Mouse (Mus musculus) forebrain, embryonic 12.5 days (tissue): ENCODE measurements around the gene Bricd5. TPM values are rescaled to one million over a fixed set of nuclear protein-coding genes. Genes with fewer than 3 reads are reported as not detected.

Experiments
- ATAC-seq: fragments of 200-750 bp; cut with Nextera tagmentation; 2 replicates; pipeline ENCODE4 v1.8.0; 2017; ENCODE audit warnings: moderate TSS enrichment; ENCODE audit not compliant: low FRiP score
- H3K27ac ChIP-seq: fragments of 300-500 bp; sonication (generic); 2 replicates; pipeline ENCODE4 v1.5.1; 2016; ENCODE audit warnings: mild to moderate bottlenecking
- H3K27me3 ChIP-seq: fragments of 300-500 bp; sonication (generic); 2 replicates; pipeline ENCODE4 v1.6.1; 2016; ENCODE audit warnings: mild to moderate bottlenecking
- H3K36me3 ChIP-seq: fragments of 300-500 bp; sonication (generic); replicated peaks from 2 replicates; pipeline ENCODE4 v1.6.1; 2016; ENCODE audit warnings: mild to moderate bottlenecking
- H3K4me1 ChIP-seq: fragments of 300-500 bp; sonication (generic); 2 replicates; pipeline ENCODE4 v1.6.1; 2016
- H3K4me2 ChIP-seq: fragments of 300-500 bp; sonication (generic); 2 replicates; pipeline ENCODE4 v1.6.1; 2016; ENCODE audit warnings: mild to moderate bottlenecking, moderate library complexity
- H3K4me3 ChIP-seq: fragments of 300-500 bp; sonication (generic); replicated peaks from 2 replicates; pipeline ENCODE4 v1.5.1; 2016; ENCODE audit warnings: mild to moderate bottlenecking
- H3K9ac ChIP-seq: fragments of 300-500 bp; sonication (generic); 2 replicates; pipeline ENCODE4 v1.6.1; 2016; ENCODE audit warnings: mild to moderate bottlenecking
- H3K9me3 ChIP-seq: fragments of 300-500 bp; sonication (generic); 2 replicates; pipeline ENCODE4 v1.6.1; 2016
- WGBS: fragments of 180-500 bp; shearing (Covaris S2); methylation state at CpG from one replicate; pipeline ENCODE4 v1.1.7; 2016; 5-methylcytosine and 5-hydroxymethylcytosine counted together
- polyA plus RNA-seq: library from polyadenylated mRNA; unstranded; fragments of >200 nt; fragmentation: Nextera tagmentation; extraction: Ambion mirVana; gene quantifications from 2 replicates; pipeline ENCODE4 v1.2.1, GENCODE M21; 2016

The Bricd5 gene
- polyA plus RNA-seq, 1 experiment from 2014 or later, result not detected

DNA sequence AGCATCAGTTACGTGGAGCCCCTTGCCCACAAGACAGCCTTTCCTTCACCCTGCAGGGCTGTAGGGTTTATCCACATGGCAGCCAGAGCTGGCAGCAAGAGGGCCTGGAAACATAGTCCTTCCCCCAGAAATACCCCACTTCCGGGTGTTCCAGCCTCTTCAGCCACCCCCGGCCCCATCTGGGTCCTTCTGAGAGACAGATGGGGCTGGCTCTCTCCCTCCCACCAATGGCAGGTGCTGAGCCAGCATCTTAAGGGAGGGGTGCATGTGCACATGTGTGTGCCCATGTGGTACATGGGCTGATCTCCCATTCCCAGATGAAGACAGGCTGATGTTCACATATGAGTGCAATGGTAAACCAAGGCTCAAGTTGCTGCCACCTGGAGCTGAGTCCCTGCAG, 21.8 kb downstream of the Bricd5 start:
- no peak overlapping the region for H3K27ac ChIP-seq
- H3K9me3 ChIP-seq, result no peaks in the 10 kb centered on the region
- 72% methylated on average over 3 of the region's 3 CpGs for WGBS
- H3K4me1 ChIP-seq, result peaks cover 10% of the 10 kb centered on the region
- H3K27me3 ChIP-seq, result no peaks in the 10 kb centered on the region
- H3K36me3 ChIP-seq, result peaks cover 45% of the 10 kb centered on the region
- H3K4me2 ChIP-seq, result no peak overlapping the region
- no peak for ATAC-seq
- no peak overlapping the region for H3K9ac ChIP-seq
- H3K4me3 ChIP-seq, result no peak overlapping the region

DNA sequence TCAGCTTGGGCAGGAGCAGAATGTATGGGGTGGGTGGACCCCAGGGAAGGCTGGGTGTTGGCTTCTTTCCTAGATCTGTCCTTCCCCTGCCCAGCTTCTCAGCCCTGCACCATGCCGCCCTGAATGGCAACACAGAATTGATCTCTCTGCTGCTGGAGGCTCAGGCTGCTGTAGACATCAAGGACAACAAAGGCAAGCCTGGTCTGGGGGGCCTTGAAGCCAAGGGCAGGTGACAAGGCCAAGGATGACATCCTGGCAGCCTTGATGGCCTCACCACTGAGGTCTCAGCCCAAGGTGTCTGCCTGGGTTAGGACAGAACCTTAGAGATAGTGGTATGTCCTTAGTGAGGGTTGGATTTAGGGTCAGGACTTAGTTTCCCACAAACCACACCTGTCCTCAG, 22.3 kb downstream of the Bricd5 start:
- no peaks in the 10 kb centered on the region for H3K27me3 ChIP-seq
- no peak overlapping the region for H3K4me2 ChIP-seq
- 100% methylated on average over 1 of the region's 1 CpGs for WGBS
- peaks cover 4% of the 10 kb centered on the region; the same call in 1 of the 2 replicates for H3K4me1 ChIP-seq
- ATAC-seq, result no peak
- H3K27ac ChIP-seq, result no peak overlapping the region
- H3K9me3 ChIP-seq, result no peaks in the 10 kb centered on the region
- peaks cover 50% of the 10 kb centered on the region for H3K36me3 ChIP-seq
- H3K9ac ChIP-seq, result no peak overlapping the region
- H3K4me3 ChIP-seq, result no peak overlapping the region

DNA sequence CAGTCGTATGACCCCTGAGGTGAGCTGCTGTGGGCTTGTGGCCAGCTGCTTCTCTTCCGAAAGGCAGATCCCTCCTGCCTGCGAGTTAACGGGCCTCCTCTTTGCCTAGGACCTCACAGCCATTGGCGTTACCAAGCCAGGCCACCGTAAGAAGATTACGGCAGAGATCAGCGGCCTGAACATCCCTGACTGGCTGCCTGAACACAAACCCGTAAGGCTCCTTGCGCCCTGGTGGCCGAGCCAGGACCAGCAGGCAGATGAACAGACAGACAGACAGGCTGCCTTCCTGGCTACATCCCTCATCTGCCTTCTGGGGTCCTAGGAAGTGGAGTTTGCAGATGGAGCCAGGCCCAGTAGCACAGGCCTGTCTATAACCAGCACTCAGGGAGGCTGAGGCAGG, 28.5 kb downstream of the Bricd5 start:
- no peak overlapping the region for H3K27ac ChIP-seq
- WGBS, result 32% methylated on average over 11 of the region's 11 CpGs
- peaks cover 4% of the 10 kb centered on the region; the same call in 1 of the 2 replicates for H3K4me1 ChIP-seq
- no peak for ATAC-seq
- H3K27me3 ChIP-seq, result no peaks in the 10 kb centered on the region
- H3K36me3 ChIP-seq, result peaks cover 82% of the 10 kb centered on the region
- no peak overlapping the region for H3K9ac ChIP-seq
- H3K4me3 ChIP-seq, result no peak overlapping the region
- H3K9me3 ChIP-seq, result no peaks in the 10 kb centered on the region
- no peak overlapping the region for H3K4me2 ChIP-seq

DNA sequence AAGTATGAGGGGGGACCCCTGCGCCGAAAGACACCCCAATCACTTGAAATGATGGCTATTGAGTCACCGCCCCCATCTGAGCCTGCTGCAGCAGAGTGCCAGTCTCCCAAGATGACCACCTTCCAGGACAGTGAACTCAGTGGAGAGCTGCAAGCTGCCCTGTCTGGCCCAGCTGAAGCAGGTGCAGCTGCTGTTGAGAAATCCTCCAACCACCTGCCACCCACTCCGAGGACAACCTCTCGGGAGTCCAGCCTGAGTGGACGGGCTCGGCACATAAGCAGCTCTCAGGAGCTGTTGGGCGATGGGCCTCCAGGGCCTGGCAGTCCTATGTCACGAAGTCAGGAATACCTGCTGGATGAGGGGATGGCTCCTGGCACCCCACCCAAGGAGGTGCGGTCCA, 30.4 kb downstream of the Bricd5 start:
- no peak overlapping the region for H3K4me3 ChIP-seq
- H3K9ac ChIP-seq, result no peak overlapping the region

DNA sequence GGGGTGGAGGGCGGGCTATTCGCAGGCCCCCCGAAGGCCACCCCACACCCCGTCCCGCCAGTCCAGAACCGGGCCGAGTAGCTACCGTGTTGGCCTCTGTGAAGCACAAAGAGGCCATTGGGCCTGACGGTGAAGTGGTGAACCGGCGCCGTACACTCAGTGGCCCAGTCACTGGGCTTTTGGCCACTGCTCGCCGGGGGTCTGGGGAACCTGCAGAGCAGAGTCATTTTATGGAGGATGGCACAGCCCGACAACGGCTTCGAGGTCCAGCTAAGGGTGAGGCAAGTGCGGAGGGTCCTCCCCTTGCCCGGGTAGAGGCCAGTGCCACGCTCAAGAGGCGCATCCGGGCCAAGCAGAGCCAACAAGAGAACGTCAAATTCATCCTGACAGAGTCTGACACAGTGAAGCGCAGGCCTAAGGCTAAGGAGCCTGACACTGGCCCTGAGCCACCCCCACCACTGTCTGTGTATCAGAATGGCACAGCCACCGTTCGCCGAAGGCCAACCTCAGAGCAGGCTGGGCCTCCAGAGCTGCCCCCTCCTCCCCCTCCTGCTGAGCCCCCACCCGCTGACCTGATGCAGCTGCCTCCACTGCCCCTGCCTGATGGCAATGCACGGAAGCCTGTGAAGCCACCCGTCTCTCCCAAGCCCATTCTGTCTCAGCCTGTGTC, 31.7 kb downstream of the Bricd5 start:
- no peak overlapping the region for H3K4me3 ChIP-seq
- peaks cover 84% of the 10 kb centered on the region for H3K36me3 ChIP-seq
- no peak for ATAC-seq
- H3K4me1 ChIP-seq, result peaks cover 4% of the 10 kb centered on the region; the same call in 1 of the 2 replicates
- no peak overlapping the region for H3K9ac ChIP-seq
- 94% methylated on average over 28 of the region's 30 CpGs for WGBS
- no peak overlapping the region for H3K27ac ChIP-seq
- 0 out of 2 replicates have a peak, but pooled peaks cover 3% of the 10 kb centered on the region for H3K27me3 ChIP-seq
- H3K9me3 ChIP-seq, result no peaks in the 10 kb centered on the region
- no peak overlapping the region for H3K4me2 ChIP-seq

More for the DNA sequence above, 30.4 kb downstream of the Bricd5 start:
- H3K4me2 ChIP-seq, result no peak overlapping the region
- no peak for ATAC-seq
- H3K27me3 ChIP-seq, result 0 out of 2 replicates have a peak, but pooled peaks cover 3% of the 10 kb centered on the region
- H3K4me1 ChIP-seq, result peaks cover 4% of the 10 kb centered on the region; the same call in 1 of the 2 replicates
- 91% methylated on average over 10 of the region's 10 CpGs for WGBS
- peaks cover 84% of the 10 kb centered on the region for H3K36me3 ChIP-seq
- H3K27ac ChIP-seq, result no peak overlapping the region
- no peaks in the 10 kb centered on the region for H3K9me3 ChIP-seq

DNA sequence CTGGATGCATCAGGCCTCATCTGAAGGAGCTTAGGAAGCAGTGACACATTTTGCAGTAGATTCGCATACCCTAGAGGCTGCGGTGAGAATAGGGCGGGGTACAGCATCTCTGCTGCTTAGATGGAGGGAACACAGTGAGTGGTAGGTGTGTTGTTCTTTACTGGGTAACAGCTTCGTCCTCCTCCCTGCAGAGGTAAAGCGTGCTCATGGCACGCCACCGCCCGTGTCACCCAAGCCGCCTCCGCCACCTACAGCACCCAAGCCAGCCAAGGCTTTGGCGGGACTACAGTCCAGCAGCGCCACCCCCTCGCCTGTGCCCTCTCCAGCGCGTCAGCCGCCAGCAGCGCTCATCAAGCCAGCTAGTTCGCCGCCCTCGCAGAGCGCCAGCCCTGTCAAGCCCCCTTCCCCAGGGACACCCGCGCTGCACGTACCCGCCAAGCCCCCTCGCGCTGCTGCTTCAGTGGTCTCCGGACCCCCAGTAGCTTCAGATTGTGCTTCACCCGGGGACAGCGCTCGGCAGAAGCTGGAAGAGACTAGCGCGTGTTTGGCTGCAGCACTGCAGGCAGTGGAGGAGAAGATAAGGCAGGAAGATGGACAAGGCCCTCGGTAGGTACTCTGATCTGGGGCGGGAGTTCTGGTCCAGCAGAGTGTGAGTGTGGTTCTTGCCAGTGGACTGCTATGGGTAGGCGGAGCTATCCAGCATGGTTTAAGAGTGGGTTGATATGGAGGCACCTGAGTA, 32.8 kb downstream of the Bricd5 start:
- Histone ChIP-seq H3K4me1 (peaks cover 4% of the 10 kb centered on the region; the same call in 1 of the 2 replicates), H3K9me3 (no peaks in the 10 kb centered on the region), H3K9ac (no peak overlapping the region), H3K4me3 (no peak overlapping the region), H3K36me3 (peaks cover 84% of the 10 kb centered on the region), H3K4me2 (peak overlapping the region; percentile 3; the same call in 1 of the 2 replicates), H3K27me3 (0 out of 2 replicates have a peak, but pooled peaks cover 3% of the 10 kb centered on the region), H3K27ac (0 out of 2 replicates have a peak overlapping the region, but pooled peaks have one; percentile 38)
- 38% methylated on average over 33 of the region's 36 CpGs for WGBS
- peak; percentile 21; the same call in 1 of the 2 replicates for ATAC-seq

DNA sequence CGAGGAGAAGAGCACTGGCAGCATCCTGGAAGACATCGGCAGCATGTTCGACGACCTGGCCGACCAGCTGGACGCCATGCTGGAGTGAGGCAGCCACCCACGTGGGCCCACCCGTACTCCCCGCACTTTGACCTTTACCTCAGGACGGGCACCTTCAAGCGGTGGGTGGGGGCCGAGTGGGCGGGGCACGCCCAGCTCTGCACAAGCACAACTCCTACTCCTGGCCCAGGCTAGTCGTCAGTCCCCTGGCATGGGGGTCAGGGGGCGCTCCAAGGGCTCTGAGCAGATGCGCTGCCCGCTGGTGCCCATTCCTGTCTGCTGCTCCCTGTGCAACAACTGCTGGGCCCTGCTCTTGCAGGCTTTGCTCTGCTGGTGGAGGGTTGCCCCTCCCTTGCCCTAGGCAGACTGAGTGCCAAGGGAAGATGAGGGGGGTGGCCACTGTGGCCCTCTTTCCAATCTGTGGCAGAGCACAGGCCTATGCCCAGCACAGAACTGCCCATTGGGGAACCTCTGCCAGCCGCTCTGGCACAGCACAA, 33.5 kb downstream of the Bricd5 start:
- no peak overlapping the region for H3K4me2 ChIP-seq
- H3K9ac ChIP-seq, result no peak overlapping the region; the same call in 1 of the 2 replicates
- no peak overlapping the region for H3K27ac ChIP-seq
- H3K4me1 ChIP-seq, result peaks cover 4% of the 10 kb centered on the region; the same call in 1 of the 2 replicates
- 51% methylated on average over 19 of the region's 19 CpGs for WGBS
- ATAC-seq, result no peak
- H3K4me3 ChIP-seq, result no peak overlapping the region
- 0 out of 2 replicates have a peak, but pooled peaks cover 3% of the 10 kb centered on the region for H3K27me3 ChIP-seq
- peaks cover 85% of the 10 kb centered on the region for H3K36me3 ChIP-seq
- no peaks in the 10 kb centered on the region for H3K9me3 ChIP-seq

DNA sequence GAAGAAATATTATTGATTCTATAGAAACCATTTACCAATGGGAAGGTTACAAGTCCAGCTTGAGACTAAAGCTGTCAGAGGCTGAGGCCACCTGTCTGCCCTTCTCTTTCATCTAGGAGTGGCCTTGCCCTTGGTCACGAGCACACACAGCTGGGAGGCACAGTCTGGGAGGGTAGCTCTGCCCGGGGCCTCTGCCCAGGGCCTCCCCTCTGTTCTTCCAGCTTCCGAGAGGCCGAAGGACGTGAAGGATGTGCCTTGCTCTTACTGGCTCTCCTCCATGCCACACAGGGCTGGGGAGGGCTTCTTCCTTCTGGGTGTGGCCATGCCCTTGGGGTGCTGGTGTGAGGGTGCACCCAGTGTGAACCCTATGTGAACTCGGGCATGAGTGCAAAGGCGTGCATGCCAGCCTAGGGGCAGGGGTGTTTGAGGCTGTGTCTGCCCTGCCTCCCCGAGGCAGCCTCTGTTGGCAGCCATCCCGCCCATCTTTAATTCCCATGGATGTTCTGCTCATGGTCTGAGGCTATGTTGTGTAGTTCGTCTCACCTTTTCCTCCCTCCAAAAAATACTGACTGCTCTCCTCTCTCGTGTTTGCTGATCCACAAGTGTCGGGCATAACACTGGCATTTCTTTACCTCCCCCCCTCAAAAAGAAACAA, 34.2 kb downstream of the Bricd5 start:
- Histone ChIP-seq H3K27me3 (0 out of 2 replicates have a peak, but pooled peaks cover 3% of the 10 kb centered on the region), H3K27ac (no peak overlapping the region), H3K4me2 (no peak overlapping the region), H3K4me3 (0 out of 2 replicates have a peak overlapping the region, but pooled peaks have one; percentile 1), H3K4me1 (peaks cover 4% of the 10 kb centered on the region; the same call in 1 of the 2 replicates), H3K9me3 (no peaks in the 10 kb centered on the region), H3K36me3 (peaks cover 83% of the 10 kb centered on the region), H3K9ac (no peak overlapping the region)
- no peak for ATAC-seq
- 86% methylated on average over 12 of the region's 12 CpGs for WGBS

DNA sequence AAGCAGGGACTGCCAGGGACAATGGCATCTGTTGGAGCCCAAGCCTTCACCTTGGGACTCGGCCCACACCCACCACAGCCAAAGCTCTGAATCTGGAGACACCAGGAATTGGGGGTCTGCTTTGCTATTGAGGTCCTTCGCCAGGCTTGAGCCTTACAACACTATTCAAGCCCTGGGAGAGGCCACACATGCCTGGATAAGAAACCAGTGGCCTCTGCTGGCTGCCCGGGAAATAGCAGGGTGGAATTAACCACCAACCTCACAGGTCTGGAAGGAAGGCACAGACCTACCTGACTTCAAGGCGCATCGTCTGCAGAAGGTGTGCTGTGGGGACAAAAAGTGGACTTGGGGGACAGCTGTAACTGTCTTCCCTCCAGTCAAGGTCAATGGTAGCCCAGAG, 39.9 kb downstream of the Bricd5 start:
- peak; percentile 65 for ATAC-seq
- Histone ChIP-seq H3K9me3 (no peaks in the 10 kb centered on the region), H3K27me3 (no peaks in the 10 kb centered on the region), H3K4me1 (no peaks in the 10 kb centered on the region), H3K27ac (no peak overlapping the region), H3K36me3 (peaks cover 90% of the 10 kb centered on the region), H3K4me2 (no peak overlapping the region), H3K9ac (no peak overlapping the region), H3K4me3 (no peak overlapping the region)
- 52% methylated on average over 5 of the region's 5 CpGs for WGBS

DNA sequence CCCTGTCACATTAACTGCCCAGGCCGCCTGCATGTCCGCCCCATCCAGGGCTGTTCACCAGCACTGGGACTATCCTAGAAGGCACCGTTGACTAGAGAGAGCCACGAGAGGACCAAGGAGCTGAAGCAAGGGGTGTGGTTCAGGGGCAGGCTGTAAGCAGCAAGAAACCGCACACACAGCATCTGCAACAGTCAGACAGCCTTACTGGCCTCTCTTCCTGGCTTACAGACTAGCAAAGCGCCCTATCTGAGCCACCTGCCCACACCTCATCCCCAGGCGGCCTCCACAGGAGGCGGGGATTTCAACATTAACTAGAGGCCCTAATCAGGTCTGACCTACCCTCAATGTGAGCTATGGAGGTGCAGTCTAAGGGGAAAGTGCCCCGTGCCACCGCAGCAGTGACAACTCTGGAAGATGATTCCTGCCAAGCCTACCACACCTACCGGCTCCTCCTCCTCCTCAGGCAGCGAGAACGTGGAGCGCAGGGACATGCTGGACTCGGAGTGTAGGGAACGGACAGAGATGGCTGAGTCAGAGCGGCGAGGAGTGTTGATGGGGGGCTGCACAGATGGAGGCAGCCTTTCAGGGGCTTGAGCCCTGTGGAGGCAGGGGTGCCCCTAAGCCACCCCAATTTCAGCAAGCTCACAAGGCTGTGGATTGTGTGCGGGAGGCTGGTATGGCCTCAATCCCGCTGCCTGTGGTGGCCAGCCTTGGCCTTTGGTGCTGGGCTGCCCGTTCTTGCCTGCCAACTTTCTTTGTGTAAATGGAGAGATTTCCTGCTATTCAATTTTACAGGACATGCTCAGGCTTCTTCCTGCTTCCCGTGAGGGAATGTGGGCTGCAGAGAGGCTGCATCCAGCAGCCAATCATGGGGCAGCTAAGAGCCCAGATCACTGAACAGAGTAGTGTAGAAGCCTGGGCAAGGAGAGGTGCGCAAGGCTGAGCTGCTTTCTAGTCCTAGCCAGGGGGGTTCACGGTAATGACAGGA, 40.9 kb downstream of the Bricd5 start:
- 90% methylated on average over 24 of the region's 24 CpGs for WGBS
- H3K4me2 ChIP-seq, result no peak overlapping the region
- H3K4me1 ChIP-seq, result no peaks in the 10 kb centered on the region
- no peak for ATAC-seq
- H3K9me3 ChIP-seq, result no peaks in the 10 kb centered on the region
- H3K27me3 ChIP-seq, result no peaks in the 10 kb centered on the region
- no peak overlapping the region for H3K9ac ChIP-seq
- no peak overlapping the region for H3K27ac ChIP-seq
- H3K36me3 ChIP-seq, result peaks cover 90% of the 10 kb centered on the region
- H3K4me3 ChIP-seq, result no peak overlapping the region

DNA sequence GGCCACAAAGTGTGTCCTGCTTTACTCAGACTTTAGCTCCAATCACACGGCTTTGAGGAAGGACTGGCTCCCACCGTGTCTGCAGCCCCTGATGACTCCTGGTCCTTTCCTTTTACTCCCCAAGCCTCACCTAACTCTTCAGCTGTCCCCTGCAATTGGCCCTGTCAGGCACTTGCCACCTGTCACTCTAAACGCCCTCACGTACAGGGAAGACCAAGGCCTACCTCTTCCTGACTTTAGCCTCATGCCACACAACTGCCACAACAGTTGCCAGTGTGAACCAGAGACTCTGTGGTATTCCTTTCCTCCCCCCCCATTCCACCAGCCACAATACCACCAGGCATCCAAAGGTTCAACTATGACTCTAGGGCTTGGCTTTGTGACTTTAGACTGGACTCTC, 46.8 kb downstream of the Bricd5 start:
- Histone ChIP-seq H3K4me1 (no peaks in the 10 kb centered on the region), H3K9ac (no peak overlapping the region), H3K27ac (no peak overlapping the region), H3K9me3 (no peaks in the 10 kb centered on the region), H3K4me2 (no peak overlapping the region), H3K27me3 (no peaks in the 10 kb centered on the region), H3K36me3 (peaks cover 51% of the 10 kb centered on the region), H3K4me3 (no peak overlapping the region)
- ATAC-seq, result no peak
- WGBS, result 88% methylated on average over 4 of the region's 4 CpGs
